Mouse (Mus musculus) layer of hippocampus, adult 18-20 months (tissue): ENCODE measurements at regions not wholly inside any gene's neighbourhood (a gene's known extent, or its start where the extent isn't known, plus 50 kb on each side); places are given as distances from the start of the nearest gene placed in this dataset.
A peak's percentile ranks its signal among the peaks of the same experiment; 100 is the strongest.
"Not testable (repeated sequence)": the region's sequence is repeated elsewhere in the genome, so short reads cannot be mapped to it uniquely, and the experiment has no call there.

Experiments
- DNase-seq, 2 experiments: peaks; one replicate each; pipeline ENCODE4 v3.0.0; 2022; ENCODE audit warnings: low spot score in 2 of 2

DNA sequence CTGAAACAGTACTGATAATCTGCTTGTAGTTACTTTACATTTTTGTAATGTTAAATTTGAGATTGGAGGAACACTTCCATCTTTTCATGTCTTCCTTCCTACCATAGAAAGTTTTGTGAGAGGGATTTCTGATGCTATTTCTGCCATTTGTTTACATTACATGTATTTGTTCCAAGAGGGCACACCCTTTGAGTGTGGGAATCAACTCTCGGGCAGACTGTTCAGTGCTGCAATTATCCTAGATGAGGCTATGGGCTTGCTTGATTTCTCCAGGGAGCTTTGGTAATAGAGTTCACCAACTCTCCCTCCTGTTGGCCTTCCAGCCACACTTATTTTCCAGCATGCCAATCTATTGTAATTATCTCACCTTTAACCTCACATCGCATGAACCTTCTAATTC lies 52.4 kb downstream of the Gm13691 start:
- DNase-seq = no peak

- no peak for DNase-seq
Measured at GRCm38 (mm10) chr2:84048398-84049140, 58.2 kb downstream of the Gm13691 start.

DNA sequence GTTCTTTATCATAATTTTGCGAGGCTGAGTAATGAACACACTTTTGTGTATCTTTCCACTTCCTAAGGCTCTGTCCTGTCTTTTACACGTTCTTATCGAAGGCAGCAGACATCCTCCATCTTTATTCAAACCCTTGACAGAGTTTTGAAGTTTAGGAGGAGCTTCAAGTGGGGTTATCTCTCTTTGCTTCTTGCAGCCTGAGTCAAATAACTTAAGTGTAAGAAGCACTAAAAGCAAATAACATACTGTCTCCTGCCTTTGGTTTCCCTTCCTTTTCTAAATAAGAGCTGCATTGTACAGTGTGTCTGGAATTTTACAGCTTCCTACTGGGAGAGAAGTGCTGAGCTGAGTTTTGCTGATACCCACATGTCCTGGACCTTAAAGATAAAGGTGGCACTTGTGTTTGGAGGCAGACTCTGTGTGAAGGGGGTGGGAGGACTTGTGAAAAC lies 61.6 kb downstream of the Gm13691 start:
- no peak for DNase-seq

DNA sequence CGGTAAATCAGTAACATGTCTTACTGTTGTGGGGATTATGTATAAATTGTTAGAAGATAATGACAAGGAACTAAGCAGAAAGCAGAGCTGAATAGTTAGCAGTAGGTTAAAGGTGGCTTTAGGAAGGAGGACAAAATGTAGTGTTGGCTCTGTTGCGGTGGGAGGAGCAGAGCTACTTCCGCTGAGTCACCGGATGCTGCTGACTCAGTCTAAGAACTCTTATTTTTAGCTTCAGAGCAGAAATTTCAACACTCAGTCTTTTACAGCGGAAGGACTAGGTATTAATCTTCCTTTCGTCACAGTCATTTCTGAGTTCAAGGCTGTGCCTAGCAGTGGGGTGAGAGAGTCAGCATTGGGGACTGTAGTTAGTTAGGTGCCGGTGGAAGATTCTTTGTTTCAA lies 68.9 kb downstream of the Gm13691 start:
- DNase-seq = no peak

- DNase-seq = no peak
Measured at GRCm38 (mm10) chr2:84061221-84061620, 70.9 kb downstream of the Gm13691 start.

DNA sequence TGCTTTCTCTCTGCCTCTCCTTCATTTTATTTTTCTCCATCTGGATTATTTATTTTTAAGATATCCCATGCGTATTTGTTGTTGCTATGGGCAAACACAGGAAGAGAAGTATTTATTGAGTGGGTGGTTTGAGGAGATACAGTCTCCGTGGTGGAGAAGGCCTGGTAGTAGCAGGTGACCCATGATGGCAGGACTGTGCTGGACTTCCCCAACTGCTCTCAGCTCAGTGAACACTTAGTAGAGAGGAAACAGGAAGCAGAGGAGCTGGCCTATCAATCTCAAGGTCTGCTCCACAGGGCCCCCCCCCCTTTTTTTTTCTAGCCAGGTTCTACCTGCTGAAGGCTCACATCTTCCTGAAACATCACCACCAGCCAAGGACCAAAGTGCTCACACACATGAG lies 74.0 kb downstream of the Gm13691 start:
- DNase-seq = no peak

DNA sequence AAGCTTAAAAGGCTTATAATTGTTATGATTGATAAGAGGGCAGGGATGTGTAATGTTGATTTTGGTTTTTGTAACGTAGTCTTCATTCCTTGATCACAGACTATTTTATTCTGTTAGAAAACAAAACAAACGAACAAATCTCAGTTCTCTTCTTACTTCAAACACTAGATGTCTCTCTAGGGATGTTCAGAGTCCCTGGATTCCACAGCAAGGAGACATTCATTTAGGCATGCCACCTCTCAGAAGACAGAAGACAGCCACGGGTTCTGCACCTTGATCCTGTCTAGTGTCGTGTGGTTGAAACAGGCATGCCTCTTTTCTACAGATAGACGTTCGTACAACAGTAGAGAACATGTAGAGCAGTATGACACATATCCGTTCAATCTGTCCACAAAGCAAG lies 74.7 kb downstream of the Gm13691 start:
- DNase-seq = peak in 1 of 2 experiments; percentile 28

DNA sequence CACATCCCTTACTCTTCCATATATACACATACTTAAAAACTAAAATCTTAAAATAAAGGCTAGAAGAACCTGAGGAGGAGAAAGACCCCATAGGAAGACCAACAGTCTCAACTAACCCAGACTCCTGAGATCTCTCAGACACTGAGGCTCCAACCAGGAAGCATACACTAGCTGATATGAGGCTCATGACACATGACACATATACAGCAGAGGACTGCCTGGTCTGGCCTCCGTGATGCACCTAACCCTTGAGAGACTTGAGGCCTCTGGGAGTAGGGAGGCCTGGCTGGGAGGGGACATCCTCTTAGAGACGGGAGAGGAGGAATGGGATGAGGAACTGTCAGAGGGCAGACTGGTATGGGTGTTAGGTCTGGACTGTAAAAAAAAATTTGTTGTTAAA lies 75.4 kb downstream of the Gm13691 start:
- DNase-seq = no peak

GRCm38 (mm10) chr2:84066151-84066693 lies 75.9 kb downstream of the Gm13691 start:
- DNase-seq = no peak

DNA sequence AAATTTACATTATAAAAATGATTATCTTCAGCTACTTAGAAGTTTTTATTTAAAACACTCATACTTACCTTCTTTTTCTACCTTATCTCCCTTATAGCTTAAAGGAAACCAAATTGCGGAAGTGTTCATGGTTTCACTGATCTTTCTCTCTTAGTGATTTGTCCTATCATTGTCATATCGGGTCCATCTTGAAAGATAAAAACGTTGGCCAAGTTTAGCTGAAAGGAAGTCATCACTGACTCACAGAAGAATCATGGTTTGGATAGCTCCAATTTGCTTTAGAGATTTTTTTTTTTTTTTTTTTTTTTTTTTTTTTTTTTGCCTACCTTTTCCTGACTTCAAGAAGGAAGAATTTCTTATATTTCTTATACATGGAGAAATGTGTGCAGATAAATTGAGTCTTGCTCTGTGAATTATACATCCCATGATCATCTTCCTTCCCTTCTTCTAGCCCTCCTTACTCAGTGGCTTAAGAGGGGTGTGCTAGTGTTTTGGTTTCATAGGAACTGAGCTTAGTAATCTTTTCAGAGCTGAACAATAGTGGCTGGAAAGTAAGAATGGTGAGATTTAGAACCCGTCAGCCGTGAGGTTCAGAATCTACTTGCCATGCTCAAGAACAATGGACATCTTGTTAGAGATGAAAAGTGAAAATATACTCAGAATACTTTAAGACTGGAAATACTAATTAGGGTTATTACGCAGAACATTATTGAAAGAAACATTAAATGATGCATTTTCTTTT lies 76.6 kb downstream of the Gm13691 start:
- DNase-seq = no peak

GRCm38 (mm10) chr2:84068617-84069016 lies 78.3 kb downstream of the Gm13691 start:
- DNase-seq = no peak

DNA sequence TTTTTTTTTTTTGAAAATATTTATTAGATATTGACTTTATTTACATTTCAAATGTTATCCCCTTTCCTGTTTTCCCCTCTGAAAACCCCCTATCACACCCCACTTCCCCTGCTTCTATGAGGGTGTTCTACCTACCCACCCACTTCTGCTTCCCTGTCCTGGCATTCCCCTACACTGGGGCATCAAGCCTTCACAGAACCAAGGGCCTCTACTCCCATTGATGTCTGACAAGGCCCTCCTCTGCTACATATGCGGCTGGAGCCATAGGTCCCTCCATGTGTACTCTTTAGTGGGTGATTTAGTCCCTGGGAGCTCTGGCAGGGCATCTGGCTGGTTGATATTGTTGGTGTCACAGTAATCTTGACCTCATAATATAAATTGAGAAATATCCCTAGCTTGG lies 79.1 kb downstream of the Gm13691 start:
- not testable (repeated sequence) for DNase-seq

DNA sequence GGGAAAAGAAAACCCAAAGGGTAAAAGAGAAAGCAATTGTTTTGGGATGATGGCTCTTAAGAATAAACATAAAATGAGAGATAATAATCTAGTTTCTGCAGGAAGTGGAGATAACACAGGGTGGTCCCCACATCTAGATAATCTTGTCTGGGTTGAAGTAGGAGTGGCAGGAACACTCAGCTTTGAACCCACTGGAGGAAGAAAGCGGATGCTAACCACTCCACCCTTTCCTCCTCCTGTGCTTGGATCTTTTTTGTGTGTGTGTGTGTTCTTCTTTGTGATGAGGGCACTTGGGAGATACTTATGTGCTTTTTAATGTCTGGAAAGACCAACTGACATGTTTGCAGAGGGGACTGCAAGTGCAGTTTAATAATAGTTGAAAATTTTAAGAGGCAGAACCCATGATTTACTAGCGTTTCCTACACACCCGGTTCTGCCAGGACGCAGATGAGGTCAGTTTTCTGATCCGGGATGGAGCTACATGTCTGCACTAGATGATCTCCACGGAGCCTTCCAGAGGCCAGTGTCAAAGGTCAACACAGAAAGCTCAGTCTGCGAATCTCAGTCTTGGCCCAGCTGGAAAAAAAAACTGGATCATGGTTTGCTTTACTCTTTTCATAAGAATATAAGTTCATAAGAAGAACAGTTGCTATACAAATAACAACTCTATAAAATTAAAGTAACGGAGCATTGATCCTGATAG lies 82.7 kb downstream of the Gm13691 start:
- DNase-seq = no peak

DNA sequence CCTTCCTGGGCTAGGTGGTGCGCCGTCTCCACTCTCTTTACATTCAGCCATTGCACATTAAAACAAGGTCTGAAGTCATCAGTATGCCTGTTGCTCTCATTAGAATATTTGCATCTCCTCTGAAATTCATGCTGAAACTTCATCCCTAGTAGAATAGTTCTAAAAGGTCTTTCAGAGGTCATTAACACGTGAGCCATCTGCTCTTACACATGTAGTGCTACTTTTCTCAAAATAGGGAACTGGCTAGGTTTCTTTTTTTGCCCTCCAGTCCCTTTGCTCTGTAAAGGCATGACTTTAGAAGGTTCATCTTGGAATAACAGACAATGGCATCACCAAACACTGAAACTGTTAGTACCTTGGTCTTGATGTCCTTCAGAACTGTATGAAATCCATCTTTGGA lies 85.6 kb downstream of the Gm13691 start:
- DNase-seq = no peak

GRCm38 (mm10) chr2:84079284-84079683 lies 88.9 kb downstream of the Gm13691 start:
- no peak for DNase-seq

- DNase-seq = no peak
Measured at GRCm38 (mm10) chr2:84080228-84080627, 89.9 kb downstream of the Gm13691 start.

DNA sequence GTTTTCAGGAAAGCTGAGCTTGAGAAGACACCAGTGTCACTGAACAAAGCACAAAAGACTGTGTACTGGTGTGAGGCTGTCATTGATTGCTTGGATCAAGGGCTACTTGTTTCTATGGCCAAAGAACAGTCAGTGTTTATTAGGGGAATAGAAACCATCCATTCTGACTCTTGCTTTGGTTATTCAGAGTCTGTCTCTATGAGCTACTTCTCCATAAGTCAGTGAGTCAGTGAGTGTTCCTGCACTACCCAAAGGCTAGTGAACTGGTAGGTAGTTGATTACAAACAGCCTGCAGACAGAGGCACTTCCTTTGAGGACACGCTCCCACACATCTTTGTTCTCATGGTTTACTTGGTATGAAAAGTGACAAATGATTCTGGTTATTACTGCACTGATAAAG lies 104.4 kb downstream of the Gm13691 start:
- no peak for DNase-seq

DNA sequence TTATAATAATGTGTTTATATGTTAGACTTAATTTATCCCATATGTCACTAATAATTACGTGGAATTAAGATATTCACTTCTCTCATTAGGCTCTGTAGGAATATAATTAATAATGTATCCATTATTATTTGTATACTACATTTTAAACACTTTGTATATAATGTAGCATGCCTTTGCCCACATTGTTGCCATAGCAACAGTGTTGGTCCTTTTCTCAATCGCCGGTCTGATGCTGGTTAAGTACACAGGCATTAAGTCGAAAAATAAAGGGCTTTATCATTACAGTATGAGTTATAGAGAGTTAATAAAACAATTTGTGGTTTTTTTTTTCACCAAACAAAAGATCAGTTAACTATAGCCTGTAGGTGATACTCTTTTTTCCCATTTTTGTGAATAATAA lies 108.4 kb downstream of the Gm13691 start:
- no peak for DNase-seq

DNA sequence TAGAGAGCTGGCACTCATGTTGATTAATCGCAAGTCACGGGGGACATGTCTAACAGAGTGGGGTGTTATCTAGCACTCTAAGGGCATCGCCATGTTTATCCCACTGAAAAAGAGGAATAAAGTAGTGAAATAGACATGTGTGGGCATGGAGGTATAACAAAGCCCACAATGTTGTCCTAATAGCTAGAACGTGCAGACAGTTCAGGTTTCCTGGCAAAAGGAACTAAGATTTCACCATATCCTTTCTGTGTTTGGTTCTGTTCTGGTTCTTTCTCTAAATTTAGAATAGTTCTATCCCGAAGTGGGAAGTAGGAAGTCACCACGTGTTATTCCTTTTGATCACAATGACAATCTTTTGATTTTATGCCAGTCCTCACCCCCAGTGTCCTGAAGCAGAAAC lies 123.2 kb downstream of the Gm13691 start:
- DNase-seq = no peak

GRCm38 (mm10) chr2:84119839-84120238 lies 129.5 kb downstream of the Gm13691 start:
- no peak for DNase-seq

GRCm38 (mm10) chr2:84127586-84127985 lies 137.2 kb downstream of the Gm13691 start:
- no peak for DNase-seq

- no peak for DNase-seq
Measured at GRCm38 (mm10) chr2:84161742-84162141, 171.4 kb downstream of the Gm13691 start.
